Mouse (Mus musculus) right cerebral cortex, adult 2 months (tissue): ENCODE measurements at regions not wholly inside any gene's neighbourhood (a gene's known extent, or its start where the extent isn't known, plus 50 kb on each side); places are given as distances from the start of the nearest gene placed in this dataset.
A peak's percentile ranks its signal among the peaks of the same experiment; 100 is the strongest.

ENCODE experiments used
- DNase-seq, 2 experiments: peaks; one replicate each; pipeline ENCODE4 v3.0.0; 2021 to 2022; ENCODE audit warnings: low spot score in 2 of 2

DNA sequence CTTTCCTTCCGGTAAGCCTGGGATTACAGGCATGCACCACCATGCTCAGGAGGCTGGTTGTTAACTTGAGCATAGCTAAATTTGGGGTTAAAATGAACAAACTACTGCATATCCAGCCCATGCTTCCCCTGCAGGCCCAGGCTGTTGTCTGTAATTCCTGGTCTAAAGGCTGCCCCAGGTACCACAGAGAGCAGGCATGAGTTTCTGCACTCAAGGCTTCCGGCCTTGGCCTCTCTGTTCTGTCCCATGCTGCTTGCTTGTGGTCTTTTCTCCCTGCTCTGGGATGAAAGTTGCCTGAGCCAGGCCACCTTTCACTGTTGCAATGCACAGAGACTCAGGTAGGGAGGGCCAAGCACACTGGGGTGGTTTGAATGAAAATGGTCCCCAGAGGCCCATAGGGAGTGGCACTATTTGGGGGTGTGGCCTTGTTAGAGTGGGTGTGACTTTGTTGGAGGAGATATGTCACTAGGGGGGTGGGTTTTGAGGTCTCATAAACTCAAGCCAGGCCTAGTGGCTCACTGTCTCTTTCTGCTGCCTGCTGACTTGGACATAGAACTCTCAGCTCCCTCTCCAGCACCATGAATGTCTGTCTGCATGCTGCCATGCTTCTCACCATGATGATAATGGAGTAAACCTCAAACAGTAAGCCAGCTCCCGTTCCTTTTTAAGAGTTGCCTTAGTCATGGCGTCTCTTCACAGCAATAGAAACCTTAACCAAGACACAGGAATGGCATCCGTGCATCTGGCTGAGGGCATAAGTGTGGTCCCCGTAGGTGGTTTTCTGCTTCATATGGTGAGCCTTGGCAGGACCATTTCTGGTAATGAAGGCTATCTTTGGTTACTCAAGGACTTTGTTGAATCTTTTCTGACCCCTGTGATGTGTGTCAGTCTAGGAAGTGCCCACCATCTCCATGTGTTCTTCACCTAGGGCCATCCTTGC lies 86.7 kb upstream of the Zfp366 start:
- no peak for DNase-seq

DNA sequence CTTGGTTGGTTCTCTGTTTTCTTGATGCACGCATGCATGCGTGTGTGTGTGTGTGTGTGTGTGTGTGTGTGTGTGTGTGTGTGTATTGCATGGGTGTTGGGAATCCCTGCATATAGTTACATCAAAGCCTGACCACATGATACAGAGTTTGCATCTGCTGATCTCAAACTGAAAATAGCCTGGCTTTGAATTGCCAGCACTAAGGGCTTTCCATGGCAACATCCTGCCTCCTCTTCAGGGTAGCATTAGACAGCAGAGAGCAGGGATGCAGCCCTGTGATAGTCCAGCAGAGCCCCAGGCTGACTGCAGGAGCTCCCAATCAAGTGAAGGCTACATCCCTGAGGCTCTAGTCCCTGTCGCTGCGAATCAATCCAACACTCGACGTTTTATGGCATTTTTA lies 87.8 kb upstream of the Zfp366 start:
- DNase-seq: peak in 1 of 2 experiments; percentile 33

- DNase-seq: no peak
These were observed 89.6 kb upstream of the Zfp366 start for GRCm38 (mm10) chr13:99095006-99095405.

DNA sequence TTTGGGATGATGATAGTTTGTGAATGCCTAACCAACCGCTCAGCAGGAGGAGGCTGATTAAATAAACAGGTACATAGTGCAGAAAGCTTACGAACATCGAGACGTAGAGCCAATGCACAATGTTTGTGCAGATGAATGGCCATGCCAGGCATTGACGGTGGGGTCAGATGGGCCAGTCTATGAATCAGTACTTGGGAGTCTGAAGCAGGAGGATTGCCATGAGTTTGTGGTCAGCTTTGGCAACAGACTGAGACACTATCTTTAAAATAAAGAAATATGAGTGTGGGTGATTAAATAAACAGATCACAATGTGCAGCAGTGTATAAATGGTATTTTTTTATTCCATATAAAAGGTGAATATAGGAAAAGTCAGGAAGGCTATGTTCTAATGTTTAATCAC lies 90.4 kb upstream of the Zfp366 start:
- DNase-seq: no peak

GRCm38 (mm10) chr13:99093269-99093668 lies 91.4 kb upstream of the Zfp366 start:
- DNase-seq: peak; percentile 79 to 84

DNA sequence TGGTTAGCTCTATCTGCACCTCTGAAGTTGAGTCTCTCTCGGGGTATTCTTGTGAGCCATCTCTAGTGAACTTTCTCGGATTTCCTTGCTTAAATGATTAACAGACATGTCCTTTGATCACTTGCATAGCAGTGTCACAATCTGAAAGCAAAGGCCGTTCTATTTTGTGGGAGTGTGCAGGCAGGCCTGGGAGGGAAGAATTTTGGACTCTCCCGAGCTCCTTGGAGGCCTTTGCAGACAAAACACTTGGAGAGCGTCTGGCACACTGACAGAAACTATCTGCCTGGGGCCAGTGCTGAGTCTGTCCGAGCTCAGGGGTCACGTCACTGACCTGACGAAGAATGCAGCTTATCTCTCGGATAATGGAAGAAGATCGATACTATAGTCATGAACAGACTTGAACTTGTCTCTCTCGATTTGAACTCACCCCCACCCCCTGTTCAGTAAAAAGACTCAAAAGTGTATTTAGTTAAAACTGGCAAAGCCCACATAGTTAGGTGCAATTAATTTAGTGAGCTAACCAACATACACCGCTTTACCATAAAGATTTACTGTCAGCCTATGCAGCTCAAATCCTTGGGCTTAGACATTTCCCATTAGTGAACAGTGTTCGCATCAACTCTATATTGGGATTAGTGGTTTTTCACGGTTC lies 92.2 kb upstream of the Zfp366 start:
- no peak for DNase-seq

GRCm38 (mm10) chr13:99091562-99092278 lies 92.9 kb upstream of the Zfp366 start:
- DNase-seq: no peak

DNA sequence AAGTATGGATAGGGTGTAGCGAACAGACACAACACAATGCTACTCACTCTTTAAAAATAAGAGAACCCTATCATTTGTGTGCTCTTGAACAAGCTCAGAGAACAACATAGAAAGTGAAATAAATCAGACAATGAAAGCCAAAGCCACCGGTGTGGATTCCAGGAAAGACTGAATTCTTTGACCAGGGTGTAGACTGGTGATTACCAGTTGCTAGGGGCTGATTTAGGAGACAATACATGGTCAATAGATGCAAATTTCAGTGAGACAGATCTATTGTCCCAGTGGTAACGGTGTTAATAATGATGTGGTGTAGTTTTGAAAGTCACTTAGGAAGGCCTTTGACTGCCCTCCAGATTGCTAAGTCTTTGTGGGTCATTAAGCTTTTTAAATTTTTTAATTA lies 94.3 kb upstream of the Zfp366 start:
- DNase-seq: no peak

DNA sequence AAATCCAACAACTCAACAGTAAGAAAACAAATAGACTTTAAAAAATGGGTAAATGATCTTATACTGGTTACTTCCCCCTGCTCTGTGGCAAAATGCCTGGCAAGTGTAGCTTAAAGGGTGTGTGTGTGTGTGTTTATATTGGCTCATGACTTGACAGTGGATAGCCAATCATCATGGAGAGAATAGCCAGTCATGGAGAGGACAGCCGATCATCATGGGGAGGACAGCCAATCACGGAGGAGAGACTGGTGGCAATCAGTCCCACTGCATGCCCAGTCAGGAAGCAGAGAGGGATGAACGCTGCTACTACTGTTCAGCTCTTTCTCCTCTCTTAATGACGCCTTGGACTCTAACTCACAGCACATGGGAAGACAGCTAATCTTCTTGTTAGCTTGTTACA lies 96.3 kb upstream of the Zfp366 start:
- DNase-seq: no peak

DNA sequence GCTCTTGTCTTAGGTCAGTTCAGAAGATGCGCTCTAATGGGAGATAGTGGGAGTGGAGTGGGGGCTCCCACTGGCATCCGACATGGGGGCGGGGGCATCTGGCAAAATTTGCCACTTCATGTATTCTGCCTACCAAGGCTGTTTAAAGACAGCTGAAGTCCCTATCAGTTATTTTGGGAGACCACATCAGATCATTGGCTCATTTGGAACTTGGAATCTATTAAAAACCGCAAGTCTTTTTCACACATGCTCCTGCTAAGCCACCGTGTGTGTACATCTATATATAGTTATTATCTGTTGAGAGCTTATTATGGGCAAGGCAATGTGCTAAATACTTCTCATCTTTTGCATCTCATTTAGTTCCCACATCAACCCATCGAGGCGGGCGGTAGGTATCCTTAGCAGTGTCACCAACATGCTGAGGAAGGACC lies 95.0 kb upstream of the 1700024P04Rik start:
- DNase-seq: peak; percentile 47 to 70

DNA sequence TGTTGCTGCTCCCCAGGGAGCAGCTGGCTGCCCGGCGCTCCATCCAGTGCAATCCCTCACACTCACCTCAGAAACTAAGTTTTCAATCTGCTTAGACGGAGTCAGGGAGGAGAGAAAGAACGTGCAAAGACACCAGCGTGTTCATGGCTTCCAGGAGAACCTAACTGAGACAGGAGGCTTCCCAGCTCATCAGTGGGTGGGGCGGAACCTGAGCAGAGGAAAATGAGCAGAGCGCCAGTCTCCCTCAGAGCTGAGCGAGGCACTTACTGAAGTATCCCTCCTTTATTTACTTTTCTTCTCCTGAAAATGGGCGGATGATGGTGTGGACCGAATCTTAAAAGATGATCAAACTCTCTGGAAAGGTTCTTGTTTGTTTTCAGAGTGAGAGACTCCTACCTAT lies 94.3 kb upstream of the 1700024P04Rik start:
- no peak for DNase-seq

DNA sequence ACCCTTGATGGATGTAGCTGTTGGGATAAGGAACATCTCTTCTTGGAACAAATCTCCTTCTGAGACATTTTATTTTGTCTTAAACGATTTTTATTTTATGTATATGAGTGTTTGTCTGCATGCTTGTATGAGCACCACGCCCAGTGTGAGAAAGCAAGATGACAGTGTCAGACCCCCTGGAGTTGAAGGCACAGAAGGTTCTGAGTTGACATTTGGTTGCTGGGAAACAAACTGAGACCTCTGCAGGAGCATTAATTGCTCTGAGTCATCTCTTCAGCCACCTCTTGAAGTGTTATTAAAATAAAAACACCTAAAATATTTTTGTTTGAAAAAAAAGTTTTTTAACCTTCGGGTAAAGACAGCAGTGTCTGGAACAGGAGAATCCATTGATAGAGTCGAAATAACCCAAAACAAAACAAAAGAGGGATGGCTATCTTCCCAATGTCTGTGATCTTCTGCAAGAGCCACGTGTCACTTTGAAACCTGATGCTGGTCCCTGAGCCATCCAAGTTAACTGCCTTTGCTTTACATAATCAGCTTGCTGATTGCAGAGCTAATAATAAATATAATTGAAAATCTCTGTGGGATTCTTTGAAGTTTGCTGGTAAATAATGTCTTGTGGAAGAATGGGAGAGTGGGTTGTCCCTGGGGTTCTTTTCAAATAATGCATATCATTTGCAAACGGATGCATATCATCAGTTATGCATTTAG lies 92.8 kb upstream of the 1700024P04Rik start:
- no peak for DNase-seq

GRCm38 (mm10) chr13:99075467-99075866 lies 91.1 kb upstream of the 1700024P04Rik start:
- DNase-seq: no peak

DNA sequence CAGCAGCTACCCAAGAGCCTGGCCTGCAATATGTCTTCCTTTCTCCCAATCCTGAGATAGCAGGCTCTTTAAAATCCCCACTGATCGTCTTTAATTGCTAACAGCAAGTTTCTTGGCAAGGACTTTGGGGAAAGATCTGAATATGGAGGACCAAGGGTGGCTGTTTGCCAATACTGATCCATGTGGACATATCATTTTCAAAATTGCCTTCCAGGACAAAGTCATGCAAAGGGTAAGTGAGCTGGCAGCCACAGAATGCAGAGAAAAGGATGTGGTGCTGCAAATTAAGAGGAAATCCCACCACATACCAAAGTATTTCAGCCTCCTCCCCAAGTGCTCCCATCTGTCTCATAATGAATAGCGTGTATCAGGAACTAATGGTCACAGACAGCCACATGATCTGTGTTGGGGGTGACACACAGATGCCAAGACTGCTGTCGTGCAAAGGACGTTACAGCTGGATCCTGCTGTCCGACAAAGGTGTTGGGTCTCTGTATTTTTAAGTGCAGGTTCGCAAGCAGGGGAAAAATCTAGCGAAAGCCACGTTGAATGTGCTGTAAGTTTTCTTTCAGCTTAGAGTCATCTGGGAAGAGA lies 87.6 kb upstream of the 1700024P04Rik start:
- DNase-seq: no peak

- no peak for DNase-seq
These were observed 87.0 kb upstream of the 1700024P04Rik start for GRCm38 (mm10) chr13:99071413-99071812.

DNA sequence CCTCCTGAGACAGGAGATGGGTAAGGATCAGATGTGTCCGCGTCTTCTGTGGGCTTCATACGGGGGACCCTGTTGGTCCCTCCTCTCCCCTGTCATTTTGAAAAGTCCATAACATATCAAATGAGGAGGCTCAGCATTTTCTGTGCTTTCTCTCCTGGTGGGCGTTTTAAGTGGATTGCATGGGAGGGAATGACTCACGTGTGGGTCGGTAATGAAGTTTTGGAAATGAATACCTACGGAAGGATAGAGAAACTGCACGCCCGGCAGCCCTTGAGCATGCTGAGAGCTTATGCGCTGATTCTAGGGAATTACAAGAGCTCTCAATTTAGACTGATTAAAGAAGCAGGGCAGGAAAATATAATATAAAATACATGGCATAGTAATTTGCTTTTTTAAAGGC lies 85.4 kb upstream of the 1700024P04Rik start:
- DNase-seq: peak; percentile 62 to 66

DNA sequence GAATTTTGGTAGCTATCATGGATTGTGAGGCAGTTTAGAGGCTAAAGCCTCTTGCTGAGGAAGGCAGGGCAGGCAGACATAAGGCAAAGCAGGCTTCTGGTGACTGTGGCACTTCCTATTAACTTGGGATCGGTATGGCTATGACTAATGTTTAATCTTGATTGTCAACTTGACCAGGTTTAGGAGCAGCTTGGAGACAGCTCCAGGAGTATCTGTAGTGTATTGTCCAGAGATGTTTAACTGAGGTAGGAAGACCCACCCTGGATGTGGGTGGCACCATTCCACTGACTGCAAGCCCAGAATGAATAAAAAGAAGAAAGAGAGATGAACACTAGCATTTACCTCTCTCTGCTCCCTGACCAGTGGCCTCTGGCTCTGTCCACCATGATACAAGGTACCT lies 83.1 kb upstream of the 1700024P04Rik start:
- DNase-seq: no peak

- no peak for DNase-seq
These were observed 79.1 kb upstream of the 1700024P04Rik start for GRCm38 (mm10) chr13:99063431-99063830.

DNA sequence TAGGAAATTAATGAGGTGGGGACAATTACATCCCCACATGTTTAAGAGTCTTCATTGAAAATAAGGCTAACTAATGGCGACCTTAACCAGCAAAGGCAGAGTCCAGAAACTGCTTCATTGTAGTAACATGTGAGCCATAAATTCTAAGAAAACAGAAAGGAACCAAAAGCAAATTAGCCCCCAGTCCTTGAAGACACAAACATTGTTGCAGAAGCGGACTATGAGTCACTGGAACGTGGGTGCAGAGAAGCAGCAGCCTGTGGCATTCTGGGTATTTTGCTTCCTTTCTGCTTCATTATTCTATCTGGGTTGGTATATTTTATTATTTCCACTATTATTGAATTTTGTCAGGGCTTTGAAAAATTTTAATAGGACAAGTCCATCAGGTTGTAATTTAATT lies 78.6 kb upstream of the 1700024P04Rik start:
- DNase-seq: peak in 1 of 2 experiments; percentile 51

- DNase-seq: no peak
These were observed 74.0 kb upstream of the 1700024P04Rik start for GRCm38 (mm10) chr13:99058131-99058970.
